Mouse (Mus musculus): Measurements from ENCODE around the gene Mrps18b. TPM values are rescaled to one million over a fixed set of nuclear protein-coding genes. Genes with fewer than 3 reads are reported as not detected.
A peak's percentile ranks its signal among the peaks of the same experiment; 100 is the strongest.

Gene Mrps18b
- total RNA-seq, 1 experiment from 2014 or later, result 36.8 TPM

- ATAC-seq (ENCODE audit: extremely low read depth, insufficient number of reproducible peaks, low FRiP score, poor library complexity, severe bottlenecking), result no peak
Measured at GRCm38 (mm10) chr17:35919864-35920301, 3.7 kb upstream of the Mrps18b start.

- ATAC-seq (ENCODE audit: extremely low read depth, insufficient number of reproducible peaks, low FRiP score, poor library complexity, severe bottlenecking), result peak; percentile 53
Measured at GRCm38 (mm10) chr17:35919060-35919715, 3.0 kb upstream of the Mrps18b start.

- ATAC-seq (ENCODE audit: extremely low read depth, insufficient number of reproducible peaks, low FRiP score, poor library complexity, severe bottlenecking), result no peak
Measured at GRCm38 (mm10) chr17:35918276-35919059, 2.3 kb upstream of the Mrps18b start.

GRCm38 (mm10) chr17:35917463-35918251 is 1.5 kb upstream of the Mrps18b start:
- ATAC-seq (ENCODE audit: extremely low read depth, insufficient number of reproducible peaks, low FRiP score, poor library complexity, severe bottlenecking), result no peak

GRCm38 (mm10) chr17:35917143-35917462 is 914 bp upstream of the Mrps18b start:
- ATAC-seq (ENCODE audit: extremely low read depth, insufficient number of reproducible peaks, low FRiP score, poor library complexity, severe bottlenecking), result no peak

- ATAC-seq (ENCODE audit: extremely low read depth, insufficient number of reproducible peaks, low FRiP score, poor library complexity, severe bottlenecking), result no peak
Measured at GRCm38 (mm10) chr17:35915538-35916296, 472 bp downstream of the Mrps18b start.

GRCm38 (mm10) chr17:35914975-35915374 is 1.2 kb downstream of the Mrps18b start:
- no peak for ATAC-seq (ENCODE audit: extremely low read depth, insufficient number of reproducible peaks, low FRiP score, poor library complexity, severe bottlenecking)

- ATAC-seq (ENCODE audit: extremely low read depth, insufficient number of reproducible peaks, low FRiP score, poor library complexity, severe bottlenecking), result peak; percentile 93
Measured at GRCm38 (mm10) chr17:35909919-35910369, 6.2 kb downstream of the Mrps18b start, which contains the start of gene Atat1. Gene Atat1, minus strand, starts transcription at chr17:35910075.

GRCm38 (mm10) chr17:35909186-35909918 is 6.8 kb downstream of the Mrps18b start:
- peak; percentile 4; the same call in 1 of the 2 replicates for ATAC-seq (ENCODE audit: extremely low read depth, insufficient number of reproducible peaks, low FRiP score, poor library complexity, severe bottlenecking)

GRCm38 (mm10) chr17:35907609-35908008 is 8.6 kb downstream of the Mrps18b start:
- no peak for ATAC-seq (ENCODE audit: extremely low read depth, insufficient number of reproducible peaks, low FRiP score, poor library complexity, severe bottlenecking)

GRCm38 (mm10) chr17:35905587-35905986 is 10.6 kb downstream of the Mrps18b start:
- no peak for ATAC-seq (ENCODE audit: extremely low read depth, insufficient number of reproducible peaks, low FRiP score, poor library complexity, severe bottlenecking)

GRCm38 (mm10) chr17:35903992-35904355 is 12.2 kb downstream of the Mrps18b start:
- no peak for ATAC-seq (ENCODE audit: extremely low read depth, insufficient number of reproducible peaks, low FRiP score, poor library complexity, severe bottlenecking)

- ATAC-seq (ENCODE audit: extremely low read depth, insufficient number of reproducible peaks, low FRiP score, poor library complexity, severe bottlenecking), result no peak
Measured at GRCm38 (mm10) chr17:35903343-35903991, 12.7 kb downstream of the Mrps18b start.

GRCm38 (mm10) chr17:35900636-35901035 is 15.6 kb downstream of the Mrps18b start:
- ATAC-seq (ENCODE audit: extremely low read depth, insufficient number of reproducible peaks, low FRiP score, poor library complexity, severe bottlenecking), result no peak

GRCm38 (mm10) chr17:35897644-35898573 is 18.3 kb downstream of the Mrps18b start:
- ATAC-seq (ENCODE audit: extremely low read depth, insufficient number of reproducible peaks, low FRiP score, poor library complexity, severe bottlenecking), result no peak

GRCm38 (mm10) chr17:35896781-35897643 is 19.2 kb downstream of the Mrps18b start, which contains the start of gene 2310061I04Rik:
Gene 2310061I04Rik, minus strand, starts transcription at chr17:35897431.
- peak; percentile 44 for ATAC-seq (ENCODE audit: extremely low read depth, insufficient number of reproducible peaks, low FRiP score, poor library complexity, severe bottlenecking)

Data from neutrophil, adult 5-6 weeks (primary cell).